ENCODE assay signal across 22 mouse cellular contexts in the genomic region with DNA sequence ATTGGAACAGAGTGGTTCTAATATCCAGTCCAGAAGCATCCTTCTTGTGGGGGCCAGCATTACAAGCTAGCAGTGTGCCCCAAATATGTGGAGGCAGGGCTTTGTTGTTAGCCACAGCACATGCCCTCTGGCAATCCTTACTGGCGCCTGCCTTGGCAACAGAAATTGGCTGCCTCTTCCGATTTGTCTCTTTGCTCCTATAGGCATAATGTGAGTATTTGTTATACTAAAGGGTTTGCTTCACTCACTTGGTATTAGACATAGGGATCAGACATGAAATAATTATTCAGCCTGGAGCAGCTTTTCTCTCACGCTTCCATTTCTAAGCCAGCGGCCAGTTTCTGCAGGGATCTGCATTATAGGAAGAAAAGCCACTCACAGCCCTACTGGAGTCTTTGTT.
DNase-seq lines count a peak whose midpoint lies in the region; ATAC-seq lines count a peak whose summit lies in the region.
"Had no signal": no experiment of that assay in that cellular context is flagged by ENCODE, and none has a peak within 500 bp of the region (broad histone marks: within the 10 kb centered on the region; RNA-seq: fewer than 3 reads in every experiment).

No protein-coding gene starts in this region.

- H3K36me3 ChIP-seq in embryonic facial prominence, embryonic 14.5 days (ENCODE audit: control insufficient read depth, insufficient read depth, low read length), result no peaks in the 10 kb centered on the region
- H3K36me3 ChIP-seq in embryonic facial prominence, embryonic 10.5 days (replicated peaks), result no peaks in the 10 kb centered on the region
- no peaks in the 10 kb centered on the region for H3K36me3 ChIP-seq in hindbrain, embryonic 16.5 days (ENCODE audit: control insufficient read depth, insufficient read depth, low read length)
- no peaks in the 10 kb centered on the region for H3K36me3 ChIP-seq in hindbrain, embryonic 12.5 days
- no peaks in the 10 kb centered on the region for H3K36me3 ChIP-seq in midbrain, embryonic 16.5 days (ENCODE audit: control insufficient read depth, insufficient read depth, low read length)
- H3K36me3 ChIP-seq: heart, embryonic 13.5 days; liver, embryonic 15.5 days had no signal

- no peak overlapping the region for H3K27ac ChIP-seq in embryonic facial prominence, embryonic 14.5 days (replicated peaks; ENCODE audit: low read depth, low read length)
- no peak overlapping the region for H3K27ac ChIP-seq in embryonic facial prominence, embryonic 10.5 days (replicated peaks)
- H3K27ac ChIP-seq in hindbrain, embryonic 16.5 days (ENCODE audit: low read depth, low read length), result no peak overlapping the region
- no peak overlapping the region for H3K27ac ChIP-seq in hindbrain, embryonic 12.5 days
- no peak overlapping the region for H3K27ac ChIP-seq in midbrain, embryonic 16.5 days (ENCODE audit: low read length)
- H3K27ac ChIP-seq: heart, embryonic 13.5 days; liver, embryonic 15.5 days had no signal

- H3K4me2 ChIP-seq in embryonic facial prominence, embryonic 14.5 days (ENCODE audit: low read depth, low read length), result no peak overlapping the region
- no peak overlapping the region for H3K4me2 ChIP-seq in hindbrain, embryonic 16.5 days (ENCODE audit: low read length)
- H3K4me2 ChIP-seq in hindbrain, embryonic 12.5 days (replicated peaks), result no peak overlapping the region
- H3K4me2 ChIP-seq in midbrain, embryonic 16.5 days (ENCODE audit: low read length), result no peak overlapping the region
- H3K4me2 ChIP-seq: heart, embryonic 13.5 days; liver, embryonic 15.5 days; lung, embryonic 14.5 days had no signal

- no peaks in the 10 kb centered on the region for H3K27me3 ChIP-seq in embryonic facial prominence, embryonic 14.5 days (replicated peaks; ENCODE audit: control insufficient read depth, insufficient read depth, low read length)
- H3K27me3 ChIP-seq in embryonic facial prominence, embryonic 10.5 days (replicated peaks; ENCODE audit: low read depth, poor library complexity, severe bottlenecking), result no peaks in the 10 kb centered on the region
- no peaks in the 10 kb centered on the region for H3K27me3 ChIP-seq in hindbrain, embryonic 16.5 days (replicated peaks; ENCODE audit: control insufficient read depth, insufficient read depth, low read length)
- no peaks in the 10 kb centered on the region for H3K27me3 ChIP-seq in hindbrain, embryonic 12.5 days
- H3K27me3 ChIP-seq in midbrain, embryonic 16.5 days (ENCODE audit: control insufficient read depth, insufficient read depth, low read depth, low read length), result no peaks in the 10 kb centered on the region
- H3K27me3 ChIP-seq: heart, embryonic 13.5 days; liver, embryonic 15.5 days had no signal

- ATAC-seq in embryonic facial prominence, embryonic 14.5 days (ENCODE audit: low read depth), result no peak
- ATAC-seq in hindbrain, embryonic 16.5 days, result peak; percentile 40; the same call in 1 of the 2 replicates
- no peak for ATAC-seq in hindbrain, embryonic 12.5 days (ENCODE audit: low FRiP score)
- ATAC-seq in midbrain, embryonic 16.5 days, result peak; percentile 78; the same call in 1 of the 2 replicates
- ATAC-seq: intestine, postnatal 0 days had no signal

- no peaks in the 10 kb centered on the region for H3K9me3 ChIP-seq in embryonic facial prominence, embryonic 14.5 days (ENCODE audit: control insufficient read depth, low read length)
- no peaks in the 10 kb centered on the region for H3K9me3 ChIP-seq in embryonic facial prominence, embryonic 10.5 days
- no peaks in the 10 kb centered on the region for H3K9me3 ChIP-seq in hindbrain, embryonic 16.5 days (ENCODE audit: control insufficient read depth, low read length)
- H3K9me3 ChIP-seq in hindbrain, embryonic 12.5 days (replicated peaks), result no peaks in the 10 kb centered on the region
- H3K9me3 ChIP-seq in midbrain, embryonic 16.5 days (replicated peaks; ENCODE audit: control insufficient read depth, low read length, poor library complexity, severe bottlenecking), result no peaks in the 10 kb centered on the region
- H3K9me3 ChIP-seq: heart, embryonic 13.5 days; liver, embryonic 15.5 days had no signal

- no peak overlapping the region for H3K9ac ChIP-seq in embryonic facial prominence, embryonic 14.5 days (ENCODE audit: low read depth, low read length)
- no peak overlapping the region for H3K9ac ChIP-seq in hindbrain, embryonic 16.5 days (ENCODE audit: low read depth, low read length)
- no peak overlapping the region for H3K9ac ChIP-seq in hindbrain, embryonic 12.5 days
- no peak overlapping the region for H3K9ac ChIP-seq in midbrain, embryonic 16.5 days (ENCODE audit: low read depth, low read length)
- H3K9ac ChIP-seq: heart, embryonic 13.5 days; liver, embryonic 15.5 days; lung, embryonic 14.5 days had no signal

- no peaks in the 10 kb centered on the region for H3K4me1 ChIP-seq in embryonic facial prominence, embryonic 14.5 days (ENCODE audit: control insufficient read depth, insufficient read depth, low read length)
- H3K4me1 ChIP-seq in embryonic facial prominence, embryonic 10.5 days, result no peaks in the 10 kb centered on the region
- no peaks in the 10 kb centered on the region for H3K4me1 ChIP-seq in hindbrain, embryonic 16.5 days (ENCODE audit: control insufficient read depth, insufficient read depth, low read depth, low read length)
- no peaks in the 10 kb centered on the region for H3K4me1 ChIP-seq in hindbrain, embryonic 12.5 days
- H3K4me1 ChIP-seq in midbrain, embryonic 16.5 days (ENCODE audit: control insufficient read depth, insufficient read depth, low read length), result no peaks in the 10 kb centered on the region
- H3K4me1 ChIP-seq: heart, embryonic 13.5 days; liver, embryonic 15.5 days had no signal

- 68% methylated on average over 4 of the region's 4 CpGs for WGBS in embryonic facial prominence, embryonic 14.5 days
- WGBS in embryonic facial prominence, embryonic 10.5 days, result 70% methylated on average over 4 of the region's 4 CpGs
- WGBS in hindbrain, embryonic 16.5 days, result 63% methylated on average over 4 of the region's 4 CpGs
- 85% methylated on average over 4 of the region's 4 CpGs for WGBS in hindbrain, embryonic 12.5 days
- 50% methylated on average over 4 of the region's 4 CpGs for WGBS in midbrain, embryonic 16.5 days

- no peak overlapping the region for H3K4me3 ChIP-seq in embryonic facial prominence, embryonic 14.5 days (ENCODE audit: low read depth, low read length)
- H3K4me3 ChIP-seq in embryonic facial prominence, embryonic 10.5 days, result no peak overlapping the region
- no peak overlapping the region for H3K4me3 ChIP-seq in hindbrain, embryonic 16.5 days (ENCODE audit: low read length)
- H3K4me3 ChIP-seq in hindbrain, embryonic 12.5 days, result no peak overlapping the region
- no peak overlapping the region for H3K4me3 ChIP-seq in midbrain, embryonic 16.5 days (ENCODE audit: low read depth, low read length)
- H3K4me3 ChIP-seq: heart, embryonic 13.5 days; liver, embryonic 15.5 days had no signal

- peak; percentile 2 for DNase-seq in embryonic facial prominence, embryonic 14.5 days (ENCODE audit: low spot score)
- no peak for DNase-seq in embryonic facial prominence, embryonic 10.5 days (ENCODE audit: low spot score)
- DNase-seq in Muller cell, postnatal 12 days (ENCODE audit: inconsistent ontology term), result peak; percentile 64
- no peak for DNase-seq in adrenal gland, postnatal 4 days (ENCODE audit: low spot score in 2 of 2)
- no peak for DNase-seq in embryo, embryonic 11 days
- DNase-seq: adrenal gland, postnatal 25 days; cerebellum, adult 8-10 months; heart, postnatal 10 days; kidney, adult 9 months; kidney, postnatal 10 days; layer of hippocampus, postnatal 36 days; liver; lung, embryonic 14.5 days; lung, postnatal 14 days; thymus, adult 2 months; thymus, postnatal 36 days had no signal

Comparison
In these comparisons a context has a peak if more than half of its experiments do, and no peak if none do; other contexts are left out.
1. ATAC-seq: peak in hindbrain, embryonic 16.5 days (single experiment) and midbrain, embryonic 16.5 days (single experiment); none in embryonic facial prominence, embryonic 14.5 days (single experiment) and hindbrain, embryonic 12.5 days (single experiment).
2. DNase-seq: peak in embryonic facial prominence, embryonic 14.5 days (single experiment) and Muller cell, postnatal 12 days (single experiment); none in embryonic facial prominence, embryonic 10.5 days (single experiment), adrenal gland, postnatal 4 days (0 of 2) and embryo, embryonic 11 days (single experiment).